Mouse (Mus musculus): ENCODE results near the gene Orai2.
"Not testable (repeated sequence)": the region's sequence is repeated elsewhere in the genome, so short reads cannot be mapped to it uniquely, and the experiment has no call there.

The Orai2 gene

GRCm38 (mm10) chr5:136170512-136171362 lies at the start of gene Orai2:
TSS of gene Orai2 (minus strand) at chr5:136170713.
- DNase-seq, result peak; percentile 91

- no peak for DNase-seq
Observed at GRCm38 (mm10) chr5:136218585-136218984, 48.1 kb upstream of the Orai2 start.

- no peak for DNase-seq
Observed at GRCm38 (mm10) chr5:136217932-136218381, 47.4 kb upstream of the Orai2 start.

GRCm38 (mm10) chr5:136217004-136217665 lies 46.6 kb upstream of the Orai2 start:
- DNase-seq, result no peak

GRCm38 (mm10) chr5:136215958-136216357 lies 45.4 kb upstream of the Orai2 start:
- no peak for DNase-seq

GRCm38 (mm10) chr5:136215211-136215610 lies 44.7 kb upstream of the Orai2 start:
- DNase-seq, result no peak

- no peak for DNase-seq
Observed at GRCm38 (mm10) chr5:136213716-136214115, 43.2 kb upstream of the Orai2 start.

GRCm38 (mm10) chr5:136212716-136213115 lies 42.2 kb upstream of the Orai2 start:
- DNase-seq, result no peak

GRCm38 (mm10) chr5:136211341-136212102 lies 41.0 kb upstream of the Orai2 start:
- not testable (repeated sequence) for DNase-seq

- DNase-seq, result no peak
Observed at GRCm38 (mm10) chr5:136210549-136210948, 40.0 kb upstream of the Orai2 start.

GRCm38 (mm10) chr5:136201832-136202231 lies 31.3 kb upstream of the Orai2 start:
- peak; percentile 41 for DNase-seq

- DNase-seq, result no peak
Observed at GRCm38 (mm10) chr5:136199526-136199925, 29.0 kb upstream of the Orai2 start.

- peak; percentile 92 for DNase-seq
Observed at GRCm38 (mm10) chr5:136198474-136199391, 28.2 kb upstream of the Orai2 start, which contains the start of gene Prkrip1. TSS of gene Prkrip1 (minus strand) at chr5:136198963.

- no peak for DNase-seq
Observed at GRCm38 (mm10) chr5:136191870-136192269, 21.4 kb upstream of the Orai2 start.

GRCm38 (mm10) chr5:136186723-136187122 lies 16.2 kb upstream of the Orai2 start:
- DNase-seq, result no peak

- no peak for DNase-seq
Observed at GRCm38 (mm10) chr5:136183766-136184165, 13.3 kb upstream of the Orai2 start.

GRCm38 (mm10) chr5:136182830-136183229 lies 12.3 kb upstream of the Orai2 start:
- no peak for DNase-seq

- DNase-seq, result peak; percentile 79
Observed at GRCm38 (mm10) chr5:136182049-136182448, 11.5 kb upstream of the Orai2 start.

- no peak for DNase-seq
Observed at GRCm38 (mm10) chr5:136181197-136181596, 10.7 kb upstream of the Orai2 start.

GRCm38 (mm10) chr5:136179594-136179993 lies 9.1 kb upstream of the Orai2 start:
- no peak for DNase-seq

- DNase-seq, result peak; percentile 67
Observed at GRCm38 (mm10) chr5:136173606-136174463, 3.3 kb upstream of the Orai2 start.

All from layer of hippocampus, adult 9-11 months (tissue).